Mouse (Mus musculus) heart, adult 2 months (tissue): ENCODE measurements around the gene Dzank1.

Experiments used
- CTCF ChIP-seq: fragments of 200-600 bp; IDR thresholded peaks from 2 replicates; pipeline ENCODE4 v1.8.1; 2022; ENCODE audit warnings: antibody characterized with exemption, mild to moderate bottlenecking, moderate library complexity
- EP300 ChIP-seq: fragments of 200-500 bp; IDR thresholded peaks from 2 replicates; pipeline ENCODE4 v1.6.1; 2011; ENCODE audit warnings: low read depth, low read length, control low read depth; ENCODE audit not compliant: insufficient read depth

- TF ChIP-seq EP300 (no peak), CTCF (no peak)
Measured at GRCm38 (mm10) chr2:144441386-144441915, 85.8 kb downstream of the Dzank1 start.
